Mouse (Mus musculus): Measurements from ENCODE around the gene Smarcd1.

DNA sequence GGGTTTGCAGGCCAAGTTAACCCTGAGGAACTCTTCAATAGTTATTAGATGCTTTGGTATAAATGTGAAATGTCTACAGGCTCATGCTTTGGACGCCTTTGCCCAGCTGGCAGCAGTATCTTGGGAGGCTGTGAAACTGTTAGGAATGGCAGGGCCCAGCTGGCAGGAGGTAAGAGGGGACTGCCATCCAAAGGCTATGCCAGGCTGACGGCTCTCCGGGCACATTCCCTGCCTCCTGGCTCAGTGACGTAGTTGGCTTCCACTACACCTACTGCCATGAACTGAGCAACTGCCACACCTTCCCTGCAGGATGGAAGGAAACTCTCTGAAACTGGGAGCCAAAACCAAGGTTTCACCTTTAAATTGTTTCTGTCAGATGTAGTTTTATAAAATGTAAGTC lies 38.3 kb downstream of the Smarcd1 start:
- TF ChIP-seq CTCF (IDR thresholded peaks at IDR 0.05; ENCODE audit: low read depth) = no peak
- TF ChIP-seq EP300 (IDR thresholded peaks at IDR 0.05; ENCODE audit: low read depth) = no peak
